ENCODE assay signal across 13 mouse cellular contexts in genomic region chr3:136084066-136084465, GRCm38 (mm10).
DNase-seq lines count a peak whose midpoint lies in the region; ATAC-seq and TF ChIP-seq lines count a peak whose summit lies in the region.
"Had no signal": no experiment of that assay in that cellular context is flagged by ENCODE, and none has a peak within 500 bp of the region (broad histone marks: within the 10 kb centered on the region; RNA-seq: fewer than 3 reads in every experiment).

No protein-coding gene starts in this region.

- TF ChIP-seq EP300 in lung, postnatal 0 days (IDR thresholded peaks at IDR 0.05), result no peak

- no peaks in the 10 kb centered on the region for H3K4me1 ChIP-seq in limb, embryonic 11.5 days (ENCODE audit: control insufficient read depth, insufficient read depth, low read length)
- peaks cover 12% of the 10 kb centered on the region for H3K4me1 ChIP-seq in limb, embryonic 10.5 days
- no peaks in the 10 kb centered on the region for H3K4me1 ChIP-seq in lung, postnatal 0 days (ENCODE audit: insufficient read depth, low read depth, low read length)

- H3K27ac ChIP-seq in limb, embryonic 11.5 days (replicated peaks; ENCODE audit: low read depth, low read length), result no peak overlapping the region
- no peak overlapping the region for H3K27ac ChIP-seq in limb, embryonic 10.5 days
- H3K27ac ChIP-seq in lung, postnatal 0 days (ENCODE audit: low read length), result no peak overlapping the region

- ATAC-seq in limb, embryonic 11.5 days (ENCODE audit: insufficient number of reproducible peaks, low FRiP score, low TSS enrichment, low read depth), result no peak
- ATAC-seq in lung, postnatal 0 days, result no peak
- ATAC-seq: forebrain, embryonic 14.5 days had no signal

- no peak for TF ChIP-seq CTCF in lung, postnatal 0 days (IDR thresholded peaks at IDR 0.05)

- no peak overlapping the region for H3K4me2 ChIP-seq in limb, embryonic 11.5 days (ENCODE audit: low read depth, severe bottlenecking)
- no peak overlapping the region for H3K4me2 ChIP-seq in lung, postnatal 0 days (replicated peaks; ENCODE audit: low read depth, low read length)

- no peaks in the 10 kb centered on the region for H3K9me3 ChIP-seq in limb, embryonic 11.5 days (ENCODE audit: control insufficient read depth, low read length)
- no peaks in the 10 kb centered on the region for H3K9me3 ChIP-seq in limb, embryonic 10.5 days (replicated peaks)
- H3K9me3 ChIP-seq in lung, postnatal 0 days (ENCODE audit: low read length), result no peaks in the 10 kb centered on the region

- H3K36me3 ChIP-seq in limb, embryonic 11.5 days (ENCODE audit: control insufficient read depth, insufficient read depth, low read length), result no peaks in the 10 kb centered on the region
- H3K36me3 ChIP-seq in limb, embryonic 10.5 days, result no peaks in the 10 kb centered on the region
- no peaks in the 10 kb centered on the region for H3K36me3 ChIP-seq in lung, postnatal 0 days (ENCODE audit: insufficient read depth, low read length)

- 36% methylated on average over 5 of the region's 5 CpGs for WGBS in limb, embryonic 11.5 days
- 65% methylated on average over 5 of the region's 5 CpGs for WGBS in limb, embryonic 10.5 days
- 47% methylated on average over 5 of the region's 5 CpGs for WGBS in lung, postnatal 0 days

- no peak overlapping the region for H3K4me3 ChIP-seq in limb, embryonic 11.5 days (ENCODE audit: low read depth, low read length)
- H3K4me3 ChIP-seq in limb, embryonic 10.5 days, result no peak overlapping the region
- H3K4me3 ChIP-seq in lung, postnatal 0 days (ENCODE audit: low read depth, low read length), result no peak overlapping the region

- H3K9ac ChIP-seq in limb, embryonic 11.5 days (ENCODE audit: low read length), result no peak overlapping the region
- H3K9ac ChIP-seq in lung, postnatal 0 days (replicated peaks; ENCODE audit: low read depth), result no peak overlapping the region

- DNase-seq in limb, embryonic 11.5 days (ENCODE audit: low spot score), result peak; percentile 30
- DNase-seq in limb, embryonic 10.5 days (ENCODE audit: low spot score), result no peak
- peak; percentile 13 for DNase-seq in kidney, adult 18-20 months
- peak; percentile 52 to 53 for DNase-seq in kidney, postnatal 4 days
- DNase-seq in urinary bladder, postnatal 4 days (ENCODE audit: low spot score in 2 of 2), result peak; percentile 23 to 62
- DNase-seq in lung, postnatal 0 days (ENCODE audit: low spot score), result no peak
- DNase-seq in T-cell, adult 2 months (ENCODE audit: low spot score), result no peak
- DNase-seq: cerebellum, postnatal 36 days; heart, adult 11 months; liver; midbrain, embryonic 14.5 days; right cerebral cortex, postnatal 14 days had no signal

- no peaks in the 10 kb centered on the region for H3K27me3 ChIP-seq in limb, embryonic 11.5 days (ENCODE audit: control insufficient read depth, insufficient read depth, low read length)
- H3K27me3 ChIP-seq in limb, embryonic 10.5 days (ENCODE audit: low read depth, poor library complexity, severe bottlenecking), result no peaks in the 10 kb centered on the region
- no peaks in the 10 kb centered on the region for H3K27me3 ChIP-seq in lung, postnatal 0 days (replicated peaks; ENCODE audit: insufficient read depth, low read length)

Comparison
In these comparisons a context has a peak if more than half of its experiments do, and no peak if none do; other contexts are left out.
1. DNase-seq: peak in limb, embryonic 11.5 days (single experiment), kidney, adult 18-20 months (single experiment), kidney, postnatal 4 days (2 of 2) and urinary bladder, postnatal 4 days (2 of 2); none in limb, embryonic 10.5 days (single experiment), lung, postnatal 0 days (single experiment) and T-cell, adult 2 months (single experiment).